Mouse (Mus musculus): ENCODE measurements at regions not wholly inside any gene's neighbourhood (a gene's known extent, or its start where the extent isn't known, plus 50 kb on each side); places are given as distances from the start of the nearest gene placed in this dataset.

DNA sequence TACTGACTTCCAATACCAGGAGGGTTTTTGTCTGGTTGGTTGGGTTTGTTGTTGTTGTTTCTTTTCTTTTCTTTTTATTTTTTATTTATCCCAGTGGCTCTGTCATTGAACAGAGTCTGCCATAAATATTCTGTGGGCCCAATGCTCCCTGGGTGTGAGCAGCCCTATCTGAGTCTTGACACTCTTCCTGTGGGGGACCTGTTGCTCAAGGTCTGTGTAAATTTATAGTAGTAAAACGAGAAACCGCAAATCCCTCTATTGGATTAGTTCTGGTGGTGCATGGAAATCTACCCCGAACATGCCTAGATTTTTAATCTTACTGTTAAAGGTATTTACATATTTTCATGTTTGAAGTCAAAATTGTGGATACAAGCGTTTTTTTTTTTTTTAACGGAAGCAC, 395.2 kb downstream of the Atp23 start:
- TF ChIP-seq CTCF (IDR thresholded peaks at IDR 0.05; ENCODE audit: extremely low read depth, insufficient read depth, low read length) (no peak), POLR2A (IDR thresholded peaks at IDR 0.05; ENCODE audit: extremely low read depth, insufficient read depth, low read length) (no peak)
